Mouse (Mus musculus) heart, postnatal 0 days (tissue): Measurements from ENCODE around the gene Micu1.

ENCODE experiments used
- CTCF ChIP-seq: IDR thresholded peaks from 2 replicates; pipeline ENCODE4 v1.5.1; 2016; ENCODE audit warnings: antibody characterized with exemption, control low read depth, low read depth
- EP300 ChIP-seq: IDR thresholded peaks from 2 replicates; pipeline ENCODE4 v1.6.1; 2016; ENCODE audit warnings: antibody characterized with exemption, low read depth

GRCm38 (mm10) chr10:59844686-59845085 lies 142.4 kb downstream of the Micu1 start:
- no peak for TF ChIP-seq EP300
- TF ChIP-seq CTCF = no peak
